Mouse (Mus musculus): ENCODE data around the gene Lamtor3.
"Not testable (repeated sequence)": the region's sequence is repeated elsewhere in the genome, so short reads cannot be mapped to it uniquely, and the experiment has no call there.

Gene Lamtor3

DNA sequence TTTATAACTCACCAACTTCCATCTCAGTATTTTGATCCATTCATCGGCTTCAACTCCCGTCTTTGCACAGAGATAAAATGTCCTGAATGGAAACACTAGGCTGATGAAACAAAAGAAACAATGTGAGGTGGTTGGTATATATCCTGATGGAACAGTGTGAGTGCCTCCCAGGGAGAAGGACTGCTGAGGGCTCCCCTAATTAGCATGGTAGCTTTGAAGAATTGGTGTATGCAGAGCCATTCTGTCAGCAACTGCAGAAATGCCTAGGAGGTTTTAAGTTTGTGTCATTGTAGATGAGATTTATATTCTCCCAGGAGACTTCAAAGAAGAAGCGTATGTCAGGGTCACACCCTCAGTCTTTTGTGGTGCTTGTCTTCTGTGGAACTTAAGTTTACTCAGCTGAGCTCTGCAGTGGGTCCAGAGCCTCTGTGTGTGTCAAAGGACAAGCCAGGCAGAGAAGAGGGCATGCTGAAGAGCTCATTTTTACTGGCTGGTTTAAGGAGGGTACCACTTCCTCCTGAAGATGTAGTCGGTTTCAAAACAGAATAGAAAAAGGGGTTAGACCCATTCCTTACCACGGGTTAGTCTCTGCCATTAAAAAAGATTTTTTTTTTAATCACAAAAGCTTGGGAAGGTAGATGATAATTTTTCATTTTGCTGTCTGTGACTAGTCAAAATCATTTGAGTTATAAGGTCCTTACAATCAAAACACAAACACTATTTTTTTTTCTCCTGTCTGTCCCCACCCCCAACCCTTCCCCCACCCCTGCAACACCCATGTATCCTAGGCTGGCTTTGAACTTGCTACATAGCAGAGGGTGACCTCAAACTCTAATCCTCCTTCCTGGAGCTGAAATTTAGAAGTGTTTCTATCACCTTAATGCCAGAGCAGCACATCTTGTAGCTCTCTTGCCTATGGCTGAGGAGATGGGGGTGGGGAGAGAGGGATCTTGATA, 17.5 kb downstream of the Lamtor3 start:
- DNase-seq (ENCODE audit: low read depth): no peak

DNA sequence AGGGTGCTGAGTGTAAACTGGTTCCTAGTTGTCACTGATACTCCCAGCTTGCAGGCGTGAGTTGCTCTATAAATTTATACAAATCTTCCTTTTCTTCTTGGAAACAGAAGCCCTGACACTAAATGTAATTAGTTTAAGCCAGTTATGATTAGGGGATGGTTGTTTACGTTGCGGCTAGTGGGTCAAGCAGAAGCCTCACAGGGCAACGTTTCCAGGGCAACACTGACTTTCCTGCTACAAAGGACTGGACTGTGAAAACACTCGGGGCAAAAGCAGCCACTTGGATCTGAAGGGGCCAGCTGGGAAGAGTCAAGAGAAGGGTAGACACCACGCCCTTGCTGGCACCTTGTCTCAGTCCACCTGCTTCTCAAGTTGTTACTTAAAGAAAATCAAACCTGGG, 18.2 kb downstream of the Lamtor3 start:
- DNase-seq (ENCODE audit: low read depth): no peak

DNA sequence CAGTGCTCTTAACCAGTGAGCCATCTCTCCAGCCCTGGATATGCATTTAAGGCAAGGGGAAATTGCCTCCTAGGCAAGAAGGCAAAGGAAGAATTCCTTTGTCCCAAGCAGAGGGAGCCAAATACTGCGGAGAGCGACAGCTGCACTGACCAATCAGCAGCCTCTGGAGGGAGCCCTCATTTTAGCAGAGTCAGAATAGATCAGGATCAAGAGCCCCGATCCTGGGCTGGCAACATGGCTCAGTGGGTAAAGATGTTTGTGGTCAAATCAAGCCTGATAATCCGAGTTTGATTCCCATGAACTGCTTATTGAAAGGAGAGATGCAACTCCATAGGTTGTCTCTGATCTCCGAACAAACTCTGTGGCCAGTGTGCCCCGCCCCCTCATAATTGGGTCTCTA, 20.3 kb downstream of the Lamtor3 start:
- no peak for DNase-seq (ENCODE audit: low read depth)

DNA sequence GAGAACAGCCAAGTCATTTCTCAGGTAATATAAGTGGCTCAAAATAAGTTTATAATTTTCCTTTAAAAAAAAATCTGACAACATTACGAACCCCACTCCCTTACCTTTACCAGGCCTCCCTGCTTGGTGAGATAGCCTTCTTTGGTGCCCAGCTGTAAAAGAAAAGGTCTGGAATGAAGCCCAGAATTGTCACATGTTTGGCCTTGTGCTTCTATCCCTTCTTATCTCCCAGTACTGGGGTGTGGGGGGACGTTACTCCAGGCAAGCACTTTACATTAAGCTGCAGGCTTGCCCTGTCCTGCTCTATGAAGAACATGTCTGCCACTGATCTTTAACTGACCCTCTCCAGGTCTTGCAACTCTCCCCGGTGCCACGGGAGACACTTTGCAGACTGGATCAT, 22.5 kb downstream of the Lamtor3 start:
- DNase-seq (ENCODE audit: low read depth): no peak

DNA sequence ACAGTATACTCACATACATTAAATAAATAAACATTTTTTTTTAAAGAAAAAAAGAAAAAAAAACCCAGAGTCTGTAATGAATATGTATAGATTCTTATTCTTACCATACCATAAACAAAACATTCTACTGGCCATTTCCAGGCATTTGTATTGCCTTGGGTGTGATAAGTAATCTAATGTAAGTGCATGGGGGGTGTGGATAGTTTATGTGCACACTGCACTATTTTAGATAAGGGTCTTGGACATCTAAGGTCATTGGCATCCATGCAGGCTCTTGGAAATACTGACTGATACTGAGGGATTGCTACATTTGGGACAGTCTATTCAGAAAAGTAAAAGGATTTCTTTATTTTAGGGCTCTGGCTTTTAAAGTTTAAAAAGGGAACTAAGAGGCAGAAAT, 23.2 kb downstream of the Lamtor3 start:
- no peak for DNase-seq (ENCODE audit: low read depth)

DNA sequence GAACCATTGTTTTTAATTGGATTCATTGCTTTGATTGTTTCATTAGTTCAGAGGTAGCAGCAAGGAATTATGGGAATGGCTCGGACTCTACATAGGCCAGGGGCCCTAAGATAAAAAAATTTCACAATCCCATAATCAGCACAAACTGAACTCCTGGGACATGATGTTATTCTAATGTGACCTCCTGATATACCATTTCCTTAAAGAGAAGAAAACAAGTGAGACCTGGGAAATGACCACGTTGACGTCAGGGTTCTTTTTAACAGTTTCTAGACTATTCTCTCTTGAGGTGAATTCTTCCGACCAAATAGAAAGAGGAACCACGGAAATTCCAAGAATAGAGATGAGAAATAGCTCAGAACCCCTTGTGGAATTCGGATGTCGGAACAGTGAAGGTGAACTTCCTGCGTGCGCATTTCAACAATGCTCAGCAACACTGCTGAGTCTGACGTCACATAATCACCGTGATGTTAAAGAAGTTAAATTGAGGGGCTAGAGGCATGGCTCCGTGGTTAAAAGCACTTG, 23.9 kb downstream of the Lamtor3 start:
- no peak for DNase-seq (ENCODE audit: low read depth)

DNA sequence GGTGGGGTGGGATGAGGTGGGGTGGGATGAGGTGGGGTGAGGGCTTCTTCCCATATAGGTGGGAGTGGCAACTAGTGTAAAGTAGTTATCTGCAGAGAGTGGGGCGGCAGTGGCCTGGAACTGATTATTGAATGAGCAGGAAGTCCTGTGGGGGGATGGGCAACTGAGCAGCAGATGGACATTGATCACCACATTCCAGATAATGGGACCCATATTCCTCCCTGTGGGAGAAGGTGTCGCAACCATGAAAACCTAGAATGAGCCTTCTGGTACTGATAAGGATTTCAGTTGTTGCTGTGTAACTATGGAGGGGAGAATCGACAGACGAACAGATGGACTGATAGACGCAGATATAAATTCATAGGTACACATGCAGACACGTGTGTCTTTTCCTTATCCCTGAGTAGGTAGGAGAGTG, 25.4 kb downstream of the Lamtor3 start:
- DNase-seq (ENCODE audit: low read depth): no peak

DNA sequence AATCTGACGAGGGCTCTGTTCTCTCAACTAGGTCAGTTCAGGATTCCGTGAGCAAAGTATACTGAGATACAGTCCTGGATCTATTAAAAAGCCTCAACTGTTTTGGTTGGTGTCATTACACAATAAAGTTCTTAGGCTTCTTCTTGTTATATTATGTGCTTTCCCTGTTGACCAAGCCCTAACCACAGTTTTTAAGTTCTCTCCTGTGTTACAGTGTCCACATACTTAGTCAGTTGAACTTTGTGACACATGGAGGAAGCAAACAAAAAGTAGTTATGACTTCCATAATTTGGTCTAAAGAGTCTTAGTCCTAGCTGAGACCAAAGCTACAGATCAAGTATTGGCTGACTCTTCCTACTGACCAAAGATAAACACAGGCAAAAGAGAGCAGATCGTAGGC, 28.5 kb downstream of the Lamtor3 start:
- DNase-seq (ENCODE audit: low read depth): no peak

DNA sequence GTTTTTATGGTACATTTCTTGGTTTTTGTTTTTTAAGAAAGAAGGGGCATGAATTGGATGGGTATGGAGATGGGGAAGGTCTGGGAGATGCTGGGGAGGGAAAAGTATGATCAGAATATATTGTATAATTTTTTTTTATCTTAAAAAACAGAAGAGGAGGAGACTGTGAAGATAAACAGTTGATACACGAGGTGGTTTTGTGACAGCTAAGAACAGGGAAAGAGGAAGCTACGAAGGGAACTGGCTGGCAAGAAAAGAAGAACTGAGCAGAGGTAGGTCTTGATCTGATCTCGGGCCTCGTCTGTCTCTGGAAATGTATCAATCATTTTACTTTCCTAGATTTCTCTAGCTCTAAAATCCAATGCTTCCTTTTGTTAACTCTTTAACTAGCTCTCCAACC, 29.2 kb downstream of the Lamtor3 start:
- DNase-seq (ENCODE audit: low read depth): no peak

DNA sequence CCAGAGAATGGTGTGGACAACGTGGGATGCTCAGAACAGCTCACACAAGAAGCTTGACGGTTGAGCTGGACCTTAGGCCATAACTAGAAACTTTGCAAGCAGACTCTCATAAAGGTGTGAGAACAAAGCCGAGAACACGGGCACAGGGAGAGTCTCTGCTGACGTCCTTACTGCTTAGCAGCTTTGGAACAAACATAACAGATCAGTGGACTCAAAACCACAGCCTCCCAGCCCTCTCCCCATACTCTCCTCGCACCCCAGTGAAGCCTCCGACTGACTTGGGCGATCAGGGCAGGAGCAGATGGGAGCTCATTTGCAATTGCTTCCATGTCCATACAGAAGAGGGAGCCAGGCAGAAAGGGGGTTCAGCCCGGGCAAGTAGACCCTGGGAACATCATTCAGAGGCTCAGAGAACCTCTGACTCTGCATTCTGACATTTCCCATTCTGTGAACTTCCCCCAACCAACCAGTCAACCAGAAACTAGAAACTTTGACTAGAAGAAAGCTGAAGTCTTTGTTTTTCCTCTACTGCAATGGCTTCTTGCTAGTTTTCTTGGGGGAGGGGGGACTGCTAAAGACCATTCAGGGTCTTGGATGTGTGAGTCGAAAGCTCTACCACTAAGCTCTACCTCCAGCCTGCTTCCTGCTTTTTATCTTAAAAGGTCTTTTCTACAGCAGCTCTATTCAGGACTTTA, 32.0 kb downstream of the Lamtor3 start:
- no peak for DNase-seq (ENCODE audit: low read depth)

DNA sequence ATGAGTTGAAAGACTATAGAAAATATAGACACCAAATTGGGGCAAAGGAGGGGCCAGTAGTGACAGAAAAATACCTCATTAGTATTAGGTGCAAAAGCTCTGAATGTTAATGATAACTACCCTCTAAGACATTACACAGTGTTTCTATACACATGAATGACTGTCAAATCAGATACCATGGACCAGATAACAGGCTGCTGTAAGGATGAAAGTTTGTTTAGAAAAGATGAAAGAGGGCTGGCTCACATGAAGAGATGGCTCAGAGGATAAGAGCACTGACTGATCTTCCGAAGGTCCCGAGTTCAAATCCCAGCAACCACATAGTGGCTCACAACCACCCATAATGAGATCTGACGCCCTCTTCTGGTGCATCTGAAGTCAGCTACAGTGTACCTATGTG, 33.0 kb downstream of the Lamtor3 start:
- not testable (repeated sequence) for DNase-seq (ENCODE audit: low read depth)

DNA sequence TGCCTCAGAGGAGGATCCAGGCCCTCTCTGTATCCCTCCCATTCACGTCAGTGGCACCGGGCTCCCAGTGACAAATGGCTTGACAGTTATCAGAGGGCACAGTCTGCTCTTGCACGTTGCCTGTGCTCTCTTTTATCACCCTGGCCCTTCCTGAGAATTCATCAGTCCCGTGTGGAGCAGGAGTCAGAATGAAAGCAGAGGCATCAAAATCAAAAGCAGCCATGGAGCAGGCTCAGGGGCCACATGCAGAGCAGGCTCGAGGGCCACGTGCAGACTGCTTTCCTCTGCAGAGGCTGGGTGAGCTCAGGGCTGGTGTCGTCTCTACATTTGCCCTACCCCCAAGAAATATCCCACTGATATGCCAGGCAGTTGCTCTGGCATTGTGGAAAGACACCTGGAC, 33.5 kb downstream of the Lamtor3 start:
- no peak for DNase-seq (ENCODE audit: low read depth)

DNA sequence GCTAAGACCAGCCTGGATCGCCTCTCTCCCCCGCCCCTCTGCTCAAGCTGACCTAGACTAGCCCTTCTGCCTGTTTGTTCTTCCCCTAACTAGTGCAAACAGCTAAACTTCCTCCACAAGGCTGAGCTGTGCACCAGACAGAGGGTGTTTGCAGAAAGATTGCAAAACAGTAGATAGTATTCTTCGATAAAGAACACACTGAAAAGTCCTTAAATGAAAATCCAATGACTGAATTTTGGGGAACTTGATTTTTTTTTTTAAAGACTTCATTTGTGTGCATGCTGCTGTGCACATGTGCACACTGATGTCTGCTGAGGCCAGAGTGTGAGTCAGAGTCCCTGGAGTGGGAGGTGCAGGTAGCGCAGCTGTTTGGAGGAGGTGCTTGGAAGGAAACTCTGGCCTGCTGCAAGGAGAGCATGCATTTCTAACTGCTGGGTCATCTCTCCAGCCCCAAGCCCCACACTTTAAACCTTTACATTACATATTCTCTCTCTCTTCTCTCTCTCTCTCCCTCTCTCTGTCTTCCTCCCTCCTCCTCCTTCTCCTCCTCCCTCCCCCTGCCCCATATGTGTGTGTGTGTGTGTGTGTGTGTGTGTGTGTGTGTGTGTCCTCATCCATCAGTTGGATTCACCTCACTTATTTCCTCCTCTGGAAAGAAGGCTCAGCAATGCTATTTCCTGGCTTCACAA, 34.1 kb downstream of the Lamtor3 start:
- no peak for DNase-seq (ENCODE audit: low read depth)

DNA sequence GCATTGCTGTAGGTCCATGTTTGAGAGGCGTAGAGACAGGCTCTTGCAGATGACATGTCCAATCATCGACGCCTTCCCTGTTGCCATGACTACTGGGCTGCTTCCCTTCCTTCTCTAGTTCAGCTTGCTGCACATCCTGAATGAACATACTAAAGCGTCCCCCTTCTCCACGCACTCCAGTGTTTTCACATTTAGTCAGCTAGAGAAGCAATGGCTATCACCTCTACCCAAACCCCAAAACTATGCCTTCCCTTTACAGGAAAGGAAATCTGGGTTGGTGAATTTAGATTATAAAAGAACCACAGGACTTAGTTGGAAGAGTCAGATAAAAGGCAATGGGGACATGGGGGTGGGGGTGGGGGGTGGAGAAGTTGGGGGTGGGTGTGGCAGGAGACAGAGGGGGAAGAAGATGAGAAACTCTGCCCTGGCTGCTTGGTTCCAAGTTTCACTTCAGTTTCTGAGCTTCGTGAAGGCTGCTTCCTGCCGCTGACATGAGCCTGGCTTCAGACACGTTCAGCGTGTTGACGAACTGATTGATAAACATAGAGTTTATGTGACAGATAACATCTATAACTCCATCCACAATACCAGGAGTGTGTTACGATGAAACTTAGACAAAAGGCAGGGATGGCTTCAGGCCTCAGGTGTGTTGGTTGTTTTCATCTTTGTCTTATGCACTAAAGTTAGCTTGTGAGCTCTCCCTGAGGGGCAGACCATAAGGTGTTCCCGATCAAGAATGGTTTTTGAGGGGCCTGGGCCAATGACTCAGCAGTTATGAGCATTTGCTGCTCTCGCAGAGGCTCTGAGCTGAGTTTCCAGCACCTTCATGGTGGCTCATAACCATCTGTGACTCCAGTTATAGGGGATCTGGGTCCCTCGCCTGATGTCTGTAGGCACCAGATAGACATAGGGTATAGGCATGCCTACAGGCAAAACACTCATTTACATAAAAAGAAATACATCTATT, 34.9 kb downstream of the Lamtor3 start:
- DNase-seq (ENCODE audit: low read depth): no peak

DNA sequence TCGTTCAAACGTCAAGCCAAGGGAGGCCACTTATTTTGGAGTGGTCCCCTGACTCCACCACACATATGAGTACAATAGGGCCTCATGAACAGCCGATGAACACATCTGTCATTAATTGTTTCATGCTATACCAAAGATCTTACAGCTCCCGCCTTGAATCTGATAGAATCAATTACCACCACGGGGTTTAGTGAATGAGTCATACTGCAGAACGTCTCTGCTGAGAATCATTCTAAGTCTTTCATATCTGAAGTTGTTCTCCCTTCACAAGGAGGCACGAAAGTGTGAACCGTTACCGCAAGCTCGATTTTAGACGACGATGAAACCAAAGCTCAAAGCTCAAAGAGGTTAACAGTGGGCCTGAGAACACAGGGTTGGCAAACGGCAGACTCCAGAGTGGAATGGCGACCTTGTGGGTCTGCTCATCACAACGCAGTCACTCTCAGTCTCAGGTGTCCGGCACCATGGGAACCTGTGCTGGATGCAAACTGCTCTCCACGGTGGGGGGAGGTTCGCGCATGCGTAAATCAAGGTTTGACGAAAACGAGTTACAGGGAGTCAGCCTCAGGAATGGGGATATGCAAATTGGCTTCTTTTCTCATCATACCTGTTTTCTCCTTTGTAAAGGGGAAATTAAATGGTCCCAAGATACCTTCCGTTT, 36.1 kb downstream of the Lamtor3 start:
- no peak for DNase-seq (ENCODE audit: low read depth)

DNA sequence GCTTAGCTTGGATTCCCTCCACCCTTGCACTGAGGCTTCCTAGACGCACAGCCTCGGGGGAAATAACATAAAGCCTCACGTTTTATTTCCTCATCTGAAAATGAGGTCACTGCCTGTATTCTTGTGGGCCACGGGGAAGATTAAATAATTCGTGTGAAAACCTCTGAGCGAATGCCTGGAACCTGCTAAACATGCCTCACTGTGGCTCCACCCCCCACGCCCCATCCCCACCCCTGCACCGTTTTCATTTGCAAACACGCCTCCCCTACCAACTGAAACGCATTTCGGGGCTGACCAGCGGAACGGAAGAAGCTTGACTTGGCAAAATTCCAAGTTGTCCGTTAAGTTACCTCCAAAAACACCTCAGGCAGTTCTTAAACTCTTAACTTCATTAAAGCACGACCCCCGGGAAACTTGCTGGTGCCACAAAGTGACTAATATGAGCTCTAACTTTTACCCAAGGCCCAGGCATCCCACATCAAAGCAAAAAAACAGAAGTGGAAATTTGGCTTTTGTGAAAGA, 37.3 kb downstream of the Lamtor3 start:
- DNase-seq (ENCODE audit: low read depth): no peak

DNA sequence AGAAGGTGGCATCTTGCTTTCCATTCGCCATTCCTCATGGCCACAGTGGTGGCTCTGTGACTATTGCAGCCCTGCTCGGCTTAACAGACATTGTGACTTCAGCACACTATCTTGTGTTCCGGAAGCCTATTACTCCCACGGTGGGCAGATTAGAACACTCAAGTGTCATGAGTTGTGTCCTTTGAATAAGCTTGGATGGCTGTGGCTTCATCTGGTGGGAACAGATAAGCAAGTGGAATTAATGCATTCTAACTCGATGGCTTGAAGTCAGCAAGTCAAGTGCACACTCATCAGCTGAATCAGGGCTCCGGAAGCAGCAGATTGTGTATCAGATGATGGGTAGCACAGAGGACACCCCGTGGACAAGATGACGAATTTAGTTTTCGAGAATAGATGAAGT, 39.6 kb downstream of the Lamtor3 start:
- DNase-seq (ENCODE audit: low read depth): no peak

DNA sequence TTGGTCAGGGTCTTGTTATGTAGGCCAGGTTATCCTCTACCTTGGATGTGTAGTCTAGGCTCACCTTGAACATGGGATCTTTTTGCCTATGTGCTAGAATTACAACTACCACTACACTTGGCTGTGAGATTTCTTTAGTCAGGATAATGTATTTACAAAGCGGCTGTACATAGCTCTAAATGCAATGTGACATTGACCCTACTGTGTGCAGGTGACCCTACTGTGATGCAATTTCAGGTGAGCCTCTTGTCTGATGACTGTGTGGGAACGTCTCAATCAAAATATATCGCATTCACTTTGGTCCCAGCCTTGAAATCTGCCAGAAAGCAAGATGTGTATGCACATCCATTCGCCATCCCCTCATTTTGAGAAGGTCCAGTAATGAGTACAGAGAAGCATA, 40.0 kb downstream of the Lamtor3 start:
- no peak for DNase-seq (ENCODE audit: low read depth)

DNA sequence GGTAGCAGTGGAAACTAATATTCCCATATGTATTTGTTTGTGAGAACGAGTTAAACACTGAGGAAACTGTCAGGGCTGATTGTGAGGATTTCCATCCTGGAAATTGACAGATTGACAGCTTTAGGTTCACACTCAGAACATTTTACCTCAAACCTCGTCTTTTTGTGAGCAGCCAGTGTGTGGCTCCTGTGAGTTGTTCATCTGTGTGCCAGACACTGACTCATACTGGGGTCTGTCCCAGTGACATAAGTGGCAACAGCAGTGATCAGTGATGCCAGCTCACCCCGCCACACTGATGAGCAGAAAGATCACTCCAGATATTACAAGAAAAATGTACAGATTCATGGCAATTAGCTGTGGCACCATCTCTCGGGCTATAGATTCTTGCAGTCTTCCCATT, 41.1 kb downstream of the Lamtor3 start:
- DNase-seq (ENCODE audit: low read depth): no peak

DNA sequence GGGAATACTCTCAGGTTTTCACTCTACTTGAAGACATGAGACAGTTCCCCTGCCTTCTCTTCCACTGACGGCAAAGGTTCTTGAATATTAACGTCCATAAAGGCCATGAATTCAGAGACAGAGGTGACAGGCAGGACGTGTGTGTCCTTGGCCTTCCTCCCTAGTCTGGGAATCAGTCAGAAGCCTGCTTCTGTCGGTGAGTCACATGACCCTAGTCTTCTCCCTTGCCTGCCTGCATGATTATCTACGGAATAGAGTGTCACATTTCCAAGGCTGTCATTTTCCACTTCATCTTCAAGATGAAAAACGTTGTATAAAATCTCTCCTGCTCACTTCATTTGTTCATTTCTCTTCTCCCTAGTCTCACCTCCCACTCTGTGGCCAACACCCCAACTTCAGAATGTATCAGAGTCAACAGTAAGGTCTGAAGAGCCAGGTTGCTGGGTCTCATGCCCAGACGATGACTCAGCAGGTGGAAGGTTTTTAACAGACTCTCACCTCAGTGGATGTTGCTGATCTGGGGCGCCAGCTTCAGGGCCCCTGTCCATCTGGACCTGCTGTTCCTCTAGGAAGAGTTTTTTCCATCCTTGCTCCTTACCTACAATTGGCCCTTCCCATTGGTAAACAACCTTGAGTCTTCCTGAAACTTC, 43.6 kb downstream of the Lamtor3 start:
- no peak for DNase-seq (ENCODE audit: low read depth)
